Mouse (Mus musculus): ENCODE measurements around the gene Fam234a. TPM values are rescaled to one million over a fixed set of nuclear protein-coding genes. Genes with fewer than 3 reads are reported as not detected.
A peak's percentile ranks its signal among the peaks of the same experiment; 100 is the strongest.

The Fam234a gene
- polyA plus RNA-seq, 1 experiment from 2014 or later = 76.5 TPM

DNA sequence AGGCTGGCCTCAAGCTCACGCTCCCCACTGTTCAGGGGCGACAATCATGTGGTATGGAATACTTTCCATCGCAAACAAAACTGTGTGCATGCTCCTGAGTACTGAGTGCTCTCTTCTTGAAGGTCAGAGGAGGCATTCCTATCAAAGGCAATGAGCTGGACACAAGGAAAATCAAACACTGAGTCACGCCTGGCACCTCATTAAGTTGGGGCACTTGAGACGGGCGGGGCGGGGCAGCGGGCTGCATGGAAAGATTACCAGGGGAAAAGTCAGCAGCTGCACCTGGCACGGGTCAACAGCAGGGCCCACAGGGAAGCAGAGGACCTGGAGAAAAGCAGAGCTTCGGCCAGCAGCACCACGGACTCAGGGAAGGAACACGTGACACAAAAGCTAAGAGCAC is 18.9 kb downstream of the Fam234a start:
- WGBS = 75% methylated on average over 12 of the region's 12 CpGs
- H3K9me3 ChIP-seq (ENCODE audit: control insufficient read depth, low read length) = no peaks in the 10 kb centered on the region
- DNase-seq (ENCODE audit: low spot score) = no peak
- H3K4me1 ChIP-seq (replicated peaks; ENCODE audit: control insufficient read depth, insufficient read depth, low read length) = no peaks in the 10 kb centered on the region
- H3K36me3 ChIP-seq (ENCODE audit: control insufficient read depth, insufficient read depth, low read length) = no peaks in the 10 kb centered on the region
- ATAC-seq (replicated peaks; ENCODE audit: low FRiP score, low TSS enrichment, low read depth) = no peak
- no peak overlapping the region for H3K27ac ChIP-seq (ENCODE audit: low read depth)
- H3K27me3 ChIP-seq (replicated peaks; ENCODE audit: control insufficient read depth, insufficient read depth, low read length) = no peaks in the 10 kb centered on the region
- H3K9ac ChIP-seq (ENCODE audit: low read length) = no peak overlapping the region
- no peak overlapping the region for H3K4me2 ChIP-seq (ENCODE audit: low read length)
- no peak overlapping the region for H3K4me3 ChIP-seq (ENCODE audit: low read depth, low read length)

DNA sequence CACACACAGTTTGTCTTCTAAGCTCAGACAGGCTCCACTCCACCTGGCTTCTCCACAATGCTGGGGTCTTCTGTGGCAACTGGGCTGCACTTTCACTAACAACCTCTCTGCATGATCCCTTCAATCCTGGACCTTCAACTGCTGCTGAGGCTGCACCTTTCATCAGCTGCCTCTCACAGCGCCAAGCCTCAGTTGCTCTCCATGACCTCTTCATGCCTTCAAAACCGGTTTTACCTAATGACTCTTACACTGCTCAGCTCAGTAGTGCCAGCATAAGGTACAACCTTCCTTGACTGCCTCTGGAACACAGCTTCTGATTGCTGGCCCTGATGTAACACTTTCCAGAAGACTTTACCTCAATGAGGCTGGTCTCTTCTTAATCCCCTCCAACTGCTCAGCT is 22.5 kb downstream of the Fam234a start:
- WGBS = 73% methylated on average over 2 of the region's 2 CpGs
- Histone ChIP-seq H3K36me3 (ENCODE audit: control insufficient read depth, insufficient read depth, low read length) (0 out of 2 replicates have a peak, but pooled peaks cover 4% of the 10 kb centered on the region), H3K27me3 (replicated peaks; ENCODE audit: control insufficient read depth, insufficient read depth, low read length) (no peaks in the 10 kb centered on the region), H3K27ac (ENCODE audit: low read depth) (no peak overlapping the region), H3K9me3 (ENCODE audit: control insufficient read depth, low read length) (no peaks in the 10 kb centered on the region), H3K4me3 (ENCODE audit: low read depth, low read length) (no peak overlapping the region), H3K9ac (ENCODE audit: low read length) (no peak overlapping the region), H3K4me1 (replicated peaks; ENCODE audit: control insufficient read depth, insufficient read depth, low read length) (no peaks in the 10 kb centered on the region), H3K4me2 (ENCODE audit: low read length) (no peak overlapping the region)
- ATAC-seq (replicated peaks; ENCODE audit: low FRiP score, low TSS enrichment, low read depth) (no peak), DNase-seq (ENCODE audit: low spot score) (no peak)

DNA sequence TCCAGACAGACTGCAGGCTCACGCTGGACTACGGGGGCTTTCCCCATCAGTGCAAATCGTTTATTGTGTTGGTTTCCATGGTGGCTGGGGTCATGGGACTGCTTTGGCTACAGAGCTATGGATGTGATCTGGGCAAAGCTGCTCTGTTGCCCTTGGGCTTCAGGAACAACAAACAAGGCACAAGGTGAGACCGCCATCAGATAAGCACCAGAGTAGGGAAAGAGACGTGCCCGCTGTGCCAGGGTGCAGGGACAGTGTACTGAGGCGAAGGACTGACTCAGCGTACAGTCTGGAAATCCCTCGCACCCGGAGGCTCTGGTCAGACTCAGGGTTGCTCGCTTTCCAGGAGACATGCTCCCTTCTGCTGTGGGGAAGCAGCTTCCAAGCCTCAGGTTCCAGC is 31.4 kb downstream of the Fam234a start:
- Histone ChIP-seq H3K36me3 (ENCODE audit: control insufficient read depth, insufficient read depth, low read length) (peaks cover 8% of the 10 kb centered on the region; the same call in 1 of the 2 replicates), H3K9me3 (ENCODE audit: control insufficient read depth, low read length) (no peaks in the 10 kb centered on the region), H3K4me2 (ENCODE audit: low read length) (no peak overlapping the region), H3K4me1 (replicated peaks; ENCODE audit: control insufficient read depth, insufficient read depth, low read length) (no peaks in the 10 kb centered on the region), H3K27ac (ENCODE audit: low read depth) (no peak overlapping the region), H3K4me3 (ENCODE audit: low read depth, low read length) (no peak overlapping the region), H3K9ac (ENCODE audit: low read length) (no peak overlapping the region), H3K27me3 (replicated peaks; ENCODE audit: control insufficient read depth, insufficient read depth, low read length) (no peaks in the 10 kb centered on the region)
- 83% methylated on average over 11 of the region's 11 CpGs for WGBS
- ATAC-seq (replicated peaks; ENCODE audit: low FRiP score, low TSS enrichment, low read depth) (no peak), DNase-seq (ENCODE audit: low spot score) (no peak)

DNA sequence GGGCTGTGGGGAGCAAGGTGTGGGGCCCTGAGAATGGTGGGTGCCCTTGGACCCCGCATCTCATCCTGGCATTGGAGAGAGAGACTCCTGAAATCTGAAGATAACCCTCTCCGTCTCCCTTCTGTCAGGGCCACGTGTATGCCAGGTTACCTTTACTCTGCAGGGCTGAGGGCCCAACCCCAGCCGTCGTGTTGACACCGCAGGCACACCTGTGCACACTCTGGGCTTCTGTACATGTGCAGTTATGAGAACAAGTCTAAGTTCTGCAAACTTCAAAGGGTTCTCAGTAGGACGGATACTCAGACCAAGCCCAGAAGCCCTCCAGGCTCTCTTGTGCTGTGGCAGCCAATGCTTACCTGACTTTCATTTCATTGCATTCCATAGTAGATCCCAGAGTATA is 31.8 kb downstream of the Fam234a start:
- no peaks in the 10 kb centered on the region for H3K27me3 ChIP-seq (replicated peaks; ENCODE audit: control insufficient read depth, insufficient read depth, low read length)
- DNase-seq (ENCODE audit: low spot score) (no peak), ATAC-seq (replicated peaks; ENCODE audit: low FRiP score, low TSS enrichment, low read depth) (no peak)
- WGBS = 88% methylated on average over 7 of the region's 7 CpGs
- no peaks in the 10 kb centered on the region for H3K4me1 ChIP-seq (replicated peaks; ENCODE audit: control insufficient read depth, insufficient read depth, low read length)
- H3K4me3 ChIP-seq (ENCODE audit: low read depth, low read length) = no peak overlapping the region
- no peak overlapping the region for H3K27ac ChIP-seq (ENCODE audit: low read depth)
- H3K9me3 ChIP-seq (ENCODE audit: control insufficient read depth, low read length) = no peaks in the 10 kb centered on the region
- H3K9ac ChIP-seq (ENCODE audit: low read length) = no peak overlapping the region
- H3K4me2 ChIP-seq (ENCODE audit: low read length) = no peak overlapping the region
- peaks cover 8% of the 10 kb centered on the region; the same call in 1 of the 2 replicates for H3K36me3 ChIP-seq (ENCODE audit: control insufficient read depth, insufficient read depth, low read length)

DNA sequence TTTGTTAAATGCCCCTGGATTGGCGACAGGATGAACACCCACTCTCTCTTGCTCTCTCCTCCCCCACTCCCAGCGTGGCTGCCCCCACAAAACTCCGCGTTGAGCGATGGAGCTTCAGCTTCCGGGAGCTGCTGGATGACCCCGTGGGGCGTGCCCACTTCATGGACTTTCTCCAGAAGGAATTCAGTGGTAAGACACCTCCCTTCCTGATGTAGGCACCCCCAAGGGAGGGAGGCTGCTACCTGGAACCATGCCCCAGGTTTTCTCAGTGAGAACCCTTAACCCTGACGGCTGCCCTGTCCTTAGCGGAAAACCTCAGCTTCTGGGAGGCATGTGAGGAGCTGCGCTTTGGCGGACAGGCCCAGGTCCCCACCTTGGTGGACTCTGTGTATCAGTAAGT is 36.4 kb downstream of the Fam234a start, which contains the start of gene Arhgdig:
Gene Arhgdig, minus strand, starts transcription at position 101 of the 400 bp plus-strand sequence.
- 87% methylated on average over 12 of the region's 12 CpGs for WGBS
- Histone ChIP-seq H3K9ac (ENCODE audit: low read length) (no peak within 1 kb of the TSS), H3K4me2 (ENCODE audit: low read length) (no peak within 1 kb of the TSS), H3K9me3 (ENCODE audit: control insufficient read depth, low read length) (no peaks in the 10 kb centered on the region), H3K36me3 (ENCODE audit: control insufficient read depth, insufficient read depth, low read length) (no peaks in the 10 kb centered on the region), H3K4me3 (ENCODE audit: low read depth, low read length) (no peak within 1 kb of the TSS), H3K27ac (ENCODE audit: low read depth) (no peak within 1 kb of the TSS), H3K27me3 (replicated peaks; ENCODE audit: control insufficient read depth, insufficient read depth, low read length) (peaks cover 19% of the 10 kb centered on the region), H3K4me1 (replicated peaks; ENCODE audit: control insufficient read depth, insufficient read depth, low read length) (no peaks in the 10 kb centered on the region)
- DNase-seq (ENCODE audit: low spot score) (no peak), ATAC-seq (replicated peaks; ENCODE audit: low FRiP score, low TSS enrichment, low read depth) (no peak)

DNA sequence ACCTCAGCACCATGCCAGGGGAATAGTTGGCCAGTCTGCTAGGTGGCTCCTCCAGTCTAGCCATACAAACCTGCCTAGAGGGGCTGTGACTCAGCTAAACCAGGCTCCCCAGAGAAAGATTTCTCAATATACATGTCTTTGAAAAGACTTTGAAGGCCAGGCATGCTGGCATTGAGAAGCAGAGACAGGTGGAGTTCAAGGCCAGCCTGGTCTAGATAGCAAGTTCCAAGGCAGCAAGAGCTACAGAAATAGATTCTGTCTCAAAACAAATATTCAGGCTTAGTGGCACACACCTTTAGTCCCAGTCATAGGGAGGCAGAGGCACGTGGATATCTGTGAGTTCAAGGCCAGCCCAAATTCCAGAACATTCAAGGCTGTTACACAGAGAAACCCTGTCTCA is 37.6 kb downstream of the Fam234a start:
- Histone ChIP-seq H3K4me2 (ENCODE audit: low read length) (no peak overlapping the region), H3K9me3 (ENCODE audit: control insufficient read depth, low read length) (no peaks in the 10 kb centered on the region), H3K36me3 (ENCODE audit: control insufficient read depth, insufficient read depth, low read length) (no peaks in the 10 kb centered on the region), H3K9ac (ENCODE audit: low read length) (no peak overlapping the region), H3K4me1 (replicated peaks; ENCODE audit: control insufficient read depth, insufficient read depth, low read length) (no peaks in the 10 kb centered on the region), H3K27ac (ENCODE audit: low read depth) (no peak overlapping the region), H3K4me3 (ENCODE audit: low read depth, low read length) (no peak overlapping the region), H3K27me3 (replicated peaks; ENCODE audit: control insufficient read depth, insufficient read depth, low read length) (peaks cover 32% of the 10 kb centered on the region)
- ATAC-seq (replicated peaks; ENCODE audit: low FRiP score, low TSS enrichment, low read depth) (no peak), DNase-seq (ENCODE audit: low spot score) (no peak)
- 52% methylated on average over 1 of the region's 1 CpGs for WGBS

DNA sequence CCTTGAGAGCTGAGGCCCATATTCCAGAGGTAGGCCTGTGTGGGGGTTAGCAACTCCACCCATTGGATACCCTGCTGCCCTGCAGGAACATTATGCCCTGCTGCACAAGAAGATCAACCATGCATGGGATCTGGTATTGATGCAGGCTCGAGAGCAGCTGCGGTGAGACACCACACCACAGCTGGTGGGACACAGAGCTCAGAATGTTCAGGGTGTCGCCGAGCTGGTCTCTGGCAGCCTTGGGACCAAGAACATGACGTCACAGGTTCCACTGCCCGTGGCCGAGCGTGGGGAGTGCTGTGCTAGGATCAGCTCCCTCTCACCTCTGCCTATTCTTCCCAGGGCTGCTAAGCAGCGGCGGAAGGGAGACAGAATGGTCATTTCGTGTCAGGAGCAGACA is 39.3 kb downstream of the Fam234a start:
- Histone ChIP-seq H3K4me3 (ENCODE audit: low read depth, low read length) (no peak overlapping the region), H3K27ac (ENCODE audit: low read depth) (no peak overlapping the region), H3K27me3 (replicated peaks; ENCODE audit: control insufficient read depth, insufficient read depth, low read length) (peaks cover 48% of the 10 kb centered on the region), H3K36me3 (ENCODE audit: control insufficient read depth, insufficient read depth, low read length) (no peaks in the 10 kb centered on the region), H3K9me3 (ENCODE audit: control insufficient read depth, low read length) (no peaks in the 10 kb centered on the region), H3K4me2 (ENCODE audit: low read length) (no peak overlapping the region), H3K4me1 (replicated peaks; ENCODE audit: control insufficient read depth, insufficient read depth, low read length) (no peaks in the 10 kb centered on the region; the same call in 1 of the 2 replicates), H3K9ac (ENCODE audit: low read length) (no peak overlapping the region)
- DNase-seq (ENCODE audit: low spot score) = no peak
- no peak for ATAC-seq (replicated peaks; ENCODE audit: low FRiP score, low TSS enrichment, low read depth)
- WGBS = 40% methylated on average over 11 of the region's 11 CpGs

DNA sequence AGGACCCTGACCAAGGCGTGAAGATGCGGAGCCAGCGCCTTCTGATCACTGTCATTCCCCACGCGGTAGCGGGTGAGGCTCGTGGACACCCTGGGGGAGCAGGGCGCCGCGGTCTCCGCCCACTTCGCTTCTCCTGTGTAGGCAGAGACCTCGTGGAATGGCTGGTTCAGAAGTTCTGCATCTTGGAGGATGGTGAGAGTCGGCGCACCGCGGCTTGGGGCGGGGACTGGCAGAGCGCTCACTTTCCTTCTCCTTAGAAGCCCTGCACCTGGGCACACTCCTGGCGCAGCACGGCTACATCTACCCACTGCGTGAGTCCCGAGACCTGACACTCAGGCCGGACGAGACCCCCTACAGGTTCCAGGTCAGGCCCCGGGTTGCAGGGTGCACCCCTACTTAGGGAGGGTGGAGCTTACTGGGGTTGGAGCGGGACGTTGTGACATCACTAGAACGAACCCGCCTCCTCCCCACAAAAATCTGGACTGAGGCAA is 40.7 kb downstream of the Fam234a start:
- DNase-seq (ENCODE audit: low spot score) (peak; percentile 62), ATAC-seq (replicated peaks; ENCODE audit: low FRiP score, low TSS enrichment, low read depth) (0 out of 2 replicates have a peak, but pooled peaks have one; percentile 12)
- Histone ChIP-seq H3K27ac (ENCODE audit: low read depth) (no peak overlapping the region), H3K9ac (ENCODE audit: low read length) (peak overlapping the region; percentile 32; the same call in 1 of the 2 replicates), H3K4me3 (ENCODE audit: low read depth, low read length) (peak overlapping the region; percentile 49), H3K4me2 (ENCODE audit: low read length) (peak overlapping the region; percentile 96), H3K9me3 (ENCODE audit: control insufficient read depth, low read length) (no peaks in the 10 kb centered on the region), H3K4me1 (replicated peaks; ENCODE audit: control insufficient read depth, insufficient read depth, low read length) (no peaks in the 10 kb centered on the region; the same call in 1 of the 2 replicates), H3K27me3 (replicated peaks; ENCODE audit: control insufficient read depth, insufficient read depth, low read length) (peaks cover 53% of the 10 kb centered on the region), H3K36me3 (ENCODE audit: control insufficient read depth, insufficient read depth, low read length) (no peaks in the 10 kb centered on the region)
- 1% methylated on average over 30 of the region's 30 CpGs for WGBS

DNA sequence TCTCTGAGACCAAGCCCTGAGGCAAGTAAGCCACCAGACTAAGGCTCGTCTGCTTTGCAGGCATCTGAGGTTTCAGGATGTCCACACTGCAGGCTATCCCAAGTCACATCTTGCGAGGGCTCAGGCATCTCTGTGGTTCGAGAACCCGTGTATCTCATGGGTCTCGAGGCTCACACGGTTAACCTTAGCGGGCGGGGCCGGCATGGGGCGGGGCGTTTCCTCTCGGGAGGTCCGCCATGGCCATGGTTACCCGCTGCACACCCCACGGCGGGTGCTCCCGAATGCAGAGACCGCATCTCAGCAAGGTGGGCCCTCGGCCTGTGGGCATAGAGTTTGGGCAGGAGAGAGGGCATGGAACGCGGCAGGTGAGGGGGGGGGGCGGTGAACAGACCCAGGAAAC is 41.3 kb downstream of the Fam234a start, which contains the start of gene Rgs11:
Gene Rgs11, plus strand, starts transcription at position 215 of the 400 bp plus-strand sequence.
- ATAC-seq (replicated peaks; ENCODE audit: low FRiP score, low TSS enrichment, low read depth) = peak; percentile 12; the same call in 1 of the 2 replicates
- Histone ChIP-seq H3K9ac (ENCODE audit: low read length) (peak within 1 kb of the TSS; percentile 32; the same call in 1 of the 2 replicates), H3K4me1 (replicated peaks; ENCODE audit: control insufficient read depth, insufficient read depth, low read length) (no peaks in the 10 kb centered on the region; the same call in 1 of the 2 replicates), H3K27ac (ENCODE audit: low read depth) (no peak within 1 kb of the TSS), H3K4me2 (ENCODE audit: low read length) (peak within 1 kb of the TSS; percentile 96), H3K36me3 (ENCODE audit: control insufficient read depth, insufficient read depth, low read length) (peaks cover 5% of the 10 kb centered on the region), H3K4me3 (ENCODE audit: low read depth, low read length) (peak within 1 kb of the TSS; percentile 49), H3K9me3 (ENCODE audit: control insufficient read depth, low read length) (no peaks in the 10 kb centered on the region), H3K27me3 (replicated peaks; ENCODE audit: control insufficient read depth, insufficient read depth, low read length) (peaks cover 53% of the 10 kb centered on the region)
- WGBS = 2% methylated on average over 22 of the region's 22 CpGs
- peak; percentile 74 for DNase-seq (ENCODE audit: low spot score)
